Mouse (Mus musculus): ENCODE data around the gene Sumo3.

Sumo3 gene

GRCm38 (mm10) chr10:77589117-77589516 lies 16.8 kb upstream of the Sumo3 start:
- DNase-seq (ENCODE audit: low spot score in 2 of 2): no peak

- DNase-seq (ENCODE audit: low spot score in 2 of 2): no peak
Observed at GRCm38 (mm10) chr10:77589749-77590148, 16.1 kb upstream of the Sumo3 start.

GRCm38 (mm10) chr10:77590812-77591211 lies 15.1 kb upstream of the Sumo3 start:
- peak; percentile 55 to 70 for DNase-seq (ENCODE audit: low spot score in 2 of 2)

- DNase-seq (ENCODE audit: low spot score in 2 of 2): no peak
Observed at GRCm38 (mm10) chr10:77591546-77591945, 14.4 kb upstream of the Sumo3 start.

GRCm38 (mm10) chr10:77596060-77596459 lies 9.8 kb upstream of the Sumo3 start:
- DNase-seq (ENCODE audit: low spot score in 2 of 2): no peak

- DNase-seq (ENCODE audit: low spot score in 2 of 2): no peak
Observed at GRCm38 (mm10) chr10:77603021-77603420, 2.9 kb upstream of the Sumo3 start.

GRCm38 (mm10) chr10:77604111-77604510 lies 1.8 kb upstream of the Sumo3 start:
- no peak for DNase-seq (ENCODE audit: low spot score in 2 of 2)

GRCm38 (mm10) chr10:77604958-77605357 lies 939 bp upstream of the Sumo3 start:
- peak in 1 of 2 experiments; percentile 49 for DNase-seq (ENCODE audit: low spot score in 2 of 2)

- DNase-seq (ENCODE audit: low spot score in 2 of 2): peak; percentile 29 to 41
Observed at GRCm38 (mm10) chr10:77605368-77605767, 529 bp upstream of the Sumo3 start.

- peak; percentile 61 to 66 for DNase-seq (ENCODE audit: low spot score in 2 of 2)
Observed at GRCm38 (mm10) chr10:77606855-77607254, 958 bp downstream of the Sumo3 start.

- no peak for DNase-seq (ENCODE audit: low spot score in 2 of 2)
Observed at GRCm38 (mm10) chr10:77607441-77607840, 1.5 kb downstream of the Sumo3 start.

GRCm38 (mm10) chr10:77608589-77608988 lies 2.7 kb downstream of the Sumo3 start:
- no peak for DNase-seq (ENCODE audit: low spot score in 2 of 2)

- no peak for DNase-seq (ENCODE audit: low spot score in 2 of 2)
Observed at GRCm38 (mm10) chr10:77610221-77610961, 4.5 kb downstream of the Sumo3 start.

- no peak for DNase-seq (ENCODE audit: low spot score in 2 of 2)
Observed at GRCm38 (mm10) chr10:77613409-77613808, 7.5 kb downstream of the Sumo3 start.

GRCm38 (mm10) chr10:77615647-77616046 lies 9.8 kb downstream of the Sumo3 start:
- no peak for DNase-seq (ENCODE audit: low spot score in 2 of 2)

- DNase-seq (ENCODE audit: low spot score in 2 of 2): no peak
Observed at GRCm38 (mm10) chr10:77616166-77616565, 10.3 kb downstream of the Sumo3 start.

- DNase-seq (ENCODE audit: low spot score in 2 of 2): no peak
Observed at GRCm38 (mm10) chr10:77616926-77617325, 11.0 kb downstream of the Sumo3 start.

- DNase-seq (ENCODE audit: low spot score in 2 of 2): no peak
Observed at GRCm38 (mm10) chr10:77621546-77621945, 15.6 kb downstream of the Sumo3 start.

GRCm38 (mm10) chr10:77622055-77622988 lies 16.4 kb downstream of the Sumo3 start, which contains the start of gene Ube2g2:
Gene Ube2g2, plus strand, starts transcription at chr10:77622275.
- DNase-seq (ENCODE audit: low spot score in 2 of 2): peak; percentile 90 to 93

- no peak for DNase-seq (ENCODE audit: low spot score in 2 of 2)
Observed at GRCm38 (mm10) chr10:77623069-77623492, 17.2 kb downstream of the Sumo3 start.

- DNase-seq (ENCODE audit: low spot score in 2 of 2): no peak
Observed at GRCm38 (mm10) chr10:77623639-77624400, 17.9 kb downstream of the Sumo3 start.

- DNase-seq (ENCODE audit: low spot score in 2 of 2): no peak
Observed at GRCm38 (mm10) chr10:77624570-77624995, 18.7 kb downstream of the Sumo3 start.

Measured in natural killer cell, adult 2 months (primary cell).